In the genomic region with DNA sequence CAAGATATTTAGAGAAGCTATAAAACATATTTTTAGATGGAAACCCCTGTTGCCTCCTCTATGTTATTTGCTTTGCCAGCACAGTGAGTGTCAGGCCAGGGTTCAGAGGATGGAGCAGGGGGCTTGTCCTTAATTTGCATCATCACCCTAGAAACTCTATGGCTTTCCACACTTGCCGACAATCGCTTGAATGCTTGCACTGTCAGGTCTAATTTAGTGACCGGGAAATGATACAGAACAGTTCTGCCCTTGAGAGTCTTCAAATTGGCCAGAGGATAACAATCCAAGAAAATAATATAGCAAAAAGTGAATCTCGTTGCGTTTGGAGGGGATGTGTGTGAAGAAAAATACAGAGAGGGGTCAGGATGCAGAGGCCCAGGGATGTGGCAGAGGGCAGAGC, we compare ENCODE assay signal across 33 mouse cellular contexts.
"Had no signal": no experiment of that assay in that cellular context is flagged by ENCODE, and none has a peak within 500 bp of the region (broad histone marks: within the 10 kb centered on the region; RNA-seq: fewer than 3 reads in every experiment).

No protein-coding gene starts in this region.

- H3K9me3 ChIP-seq: heart, embryonic 15.5 days; hindbrain, embryonic 10.5 days; hindbrain, embryonic 12.5 days; hindbrain, embryonic 15.5 days; intestine, embryonic 15.5 days; kidney, embryonic 15.5 days had no signal

- H3K4me2 ChIP-seq: heart, embryonic 12.5 days; heart, embryonic 13.5 days; heart, embryonic 15.5 days; hindbrain, embryonic 12.5 days; hindbrain, embryonic 13.5 days; hindbrain, embryonic 14.5 days; hindbrain, embryonic 15.5 days; intestine, embryonic 15.5 days; kidney, embryonic 15.5 days had no signal

- H3K4me1 ChIP-seq: heart, embryonic 15.5 days; hindbrain, embryonic 12.5 days; hindbrain, embryonic 13.5 days; hindbrain, embryonic 15.5 days; intestine, embryonic 15.5 days; kidney, embryonic 15.5 days had no signal

- H3K36me3 ChIP-seq: heart, embryonic 12.5 days; heart, embryonic 13.5 days; heart, embryonic 15.5 days; hindbrain, embryonic 10.5 days; hindbrain, embryonic 12.5 days; hindbrain, embryonic 13.5 days; hindbrain, embryonic 15.5 days; intestine, embryonic 15.5 days; kidney, embryonic 15.5 days had no signal

- DNase-seq: heart, postnatal 10 days; heart, postnatal 14 days; heart, postnatal 36 days; heart, postnatal 4 days; kidney, adult 11 months; kidney, adult 18-20 months; kidney, adult 2 months; kidney, adult 8-10 months; kidney, adult 9 months; kidney, postnatal 10 days; kidney, postnatal 14 days; kidney, postnatal 25 days; kidney, postnatal 36 days; kidney, postnatal 4 days; layer of hippocampus, adult 9-11 months; layer of hippocampus, postnatal 36 days had no signal

- H3K27me3 ChIP-seq: hindbrain, embryonic 12.5 days; hindbrain, embryonic 13.5 days; hindbrain, embryonic 15.5 days; intestine, embryonic 15.5 days; kidney, embryonic 15.5 days had no signal

- H3K9ac ChIP-seq: heart, embryonic 12.5 days; heart, embryonic 13.5 days; heart, embryonic 15.5 days; hindbrain, embryonic 12.5 days; hindbrain, embryonic 13.5 days; hindbrain, embryonic 14.5 days; hindbrain, embryonic 15.5 days; intestine, embryonic 15.5 days; kidney, embryonic 15.5 days had no signal

- ATAC-seq: hindbrain, embryonic 16.5 days; inflammation-experienced regulatory T-cells, adult 6 months; intestine, embryonic 15.5 days; intestine, embryonic 16.5 days; intestine, postnatal 0 days had no signal

- H3K4me3 ChIP-seq: heart, embryonic 12.5 days; heart, embryonic 13.5 days; heart, embryonic 15.5 days; hindbrain, embryonic 10.5 days; hindbrain, embryonic 12.5 days; hindbrain, embryonic 13.5 days; hindbrain, embryonic 15.5 days; intestine, embryonic 15.5 days; kidney, embryonic 15.5 days; layer of hippocampus, adult 2 months; left cerebral cortex, adult 2 months had no signal

- H3K27ac ChIP-seq: heart, embryonic 13.5 days; heart, embryonic 15.5 days; hindbrain, embryonic 10.5 days; hindbrain, embryonic 12.5 days; hindbrain, embryonic 13.5 days; hindbrain, embryonic 14.5 days; hindbrain, embryonic 15.5 days; intestine, embryonic 15.5 days; kidney, embryonic 15.5 days; kidney, postnatal 0 days; layer of hippocampus, adult 2 months; left cerebral cortex, adult 2 months had no signal
